Mouse (Mus musculus) naive thymus-derived CD4-positive, alpha-beta T cell, adult 2 months (primary cell): ENCODE measurements around the gene Islr.

Source experiments
- DNase-seq: peaks from one replicate; pipeline ENCODE4 v3.0.0-alpha.2; 2011; ENCODE audit warnings: low read depth

Islr gene

DNA sequence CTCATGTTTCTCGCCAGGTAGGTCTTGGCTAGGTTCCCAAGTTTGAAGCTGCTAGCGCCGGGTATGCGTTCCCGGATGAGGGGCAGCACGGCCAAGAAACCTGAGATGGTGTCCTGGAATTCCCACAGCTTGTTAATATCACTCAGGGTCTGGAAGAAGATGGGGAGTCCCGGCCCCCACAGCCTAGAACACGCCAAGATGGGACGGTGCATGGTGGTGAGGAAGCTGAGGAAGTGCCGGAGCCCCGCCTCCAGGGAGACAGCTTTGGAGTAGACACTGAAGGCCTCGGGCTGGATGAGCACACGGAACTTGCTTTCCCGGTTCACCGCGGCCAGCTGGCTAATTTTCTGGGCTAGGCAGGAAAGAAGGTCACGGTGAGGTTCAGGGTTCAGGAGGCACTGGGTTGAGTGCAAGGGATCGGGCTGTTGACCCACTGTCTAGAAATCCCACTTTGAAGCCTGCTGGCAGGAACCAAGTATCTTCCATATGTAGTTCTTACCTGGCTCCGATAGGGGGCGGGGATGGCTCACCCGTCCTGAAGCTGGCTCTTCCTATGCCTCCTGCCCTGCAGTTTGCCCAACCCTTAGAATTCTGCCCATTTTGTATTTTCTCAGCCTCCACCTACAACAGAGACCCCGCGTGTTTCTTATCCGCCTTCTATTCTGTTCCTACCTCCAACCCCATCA is 16.3 kb upstream of the Islr start:
- peak; percentile 62 for DNase-seq

DNA sequence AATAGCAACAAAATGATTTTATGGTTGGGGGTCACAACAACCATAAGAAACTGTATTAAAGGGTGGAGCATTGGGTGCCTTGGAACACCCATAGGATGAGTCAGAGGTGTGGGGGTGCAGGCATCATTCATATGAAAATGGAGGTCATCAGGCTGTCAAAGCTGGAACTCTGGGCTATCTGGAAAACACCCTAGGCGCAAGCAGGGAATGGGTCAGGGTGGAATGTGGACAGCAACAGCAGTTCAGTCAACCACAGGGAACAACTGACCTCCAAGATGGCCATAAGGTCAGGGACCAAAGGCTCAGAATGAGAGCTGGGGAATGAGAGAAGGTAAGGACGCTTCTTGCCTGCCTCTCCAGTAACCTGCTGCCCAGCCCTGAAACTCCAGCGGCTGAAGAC is 14.4 kb upstream of the Islr start:
- no peak for DNase-seq

DNA sequence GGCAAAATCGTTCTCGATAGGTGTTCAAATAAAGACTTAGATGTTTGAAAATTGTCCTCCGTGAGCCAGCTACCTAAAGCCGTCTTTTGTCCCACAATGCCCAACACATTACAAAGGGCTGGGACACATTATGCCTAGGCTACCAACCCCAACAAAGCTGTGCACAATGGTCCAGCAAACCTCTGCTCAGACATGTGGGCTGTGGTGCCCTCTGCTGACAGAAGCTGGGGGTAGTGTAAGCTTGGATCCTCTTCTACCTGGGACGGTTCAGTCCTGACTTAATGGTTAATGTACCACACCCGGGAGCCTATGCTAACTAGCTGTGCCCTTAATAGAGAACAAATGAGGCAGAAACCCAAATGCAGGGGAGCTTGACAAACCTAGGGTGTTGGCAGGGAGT is 12.3 kb upstream of the Islr start:
- DNase-seq: no peak

DNA sequence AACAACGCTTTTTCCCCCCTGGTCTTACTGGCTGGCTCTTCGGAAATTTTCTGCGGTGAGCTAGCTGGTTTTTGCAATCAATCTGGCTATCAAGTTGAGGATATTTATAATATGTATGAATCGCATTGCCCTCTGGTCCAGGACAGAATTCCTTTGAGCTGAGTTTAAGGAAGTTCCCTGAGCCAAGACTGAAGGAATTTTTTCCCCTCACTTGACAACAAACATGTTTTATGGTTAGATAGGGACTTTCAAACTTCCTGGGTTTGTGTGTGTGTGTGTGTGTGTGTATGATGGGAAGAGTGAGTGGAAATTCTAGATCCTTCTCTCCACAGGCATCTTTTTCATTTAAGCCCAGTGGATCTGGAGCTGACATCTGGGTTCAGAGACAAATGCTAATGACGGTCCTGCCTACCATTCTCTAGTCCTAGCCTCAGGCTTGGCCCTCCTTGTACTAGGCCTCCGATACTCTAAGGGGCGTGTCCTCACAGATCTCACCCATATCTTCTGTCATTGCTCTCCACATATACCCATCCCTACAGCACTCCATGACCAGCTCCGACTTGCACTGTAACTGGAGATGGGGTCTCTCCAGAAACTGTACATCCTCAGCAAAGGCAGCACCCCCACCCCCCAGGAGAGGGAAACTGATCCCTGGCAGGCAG is 10.5 kb upstream of the Islr start:
- DNase-seq: no peak

DNA sequence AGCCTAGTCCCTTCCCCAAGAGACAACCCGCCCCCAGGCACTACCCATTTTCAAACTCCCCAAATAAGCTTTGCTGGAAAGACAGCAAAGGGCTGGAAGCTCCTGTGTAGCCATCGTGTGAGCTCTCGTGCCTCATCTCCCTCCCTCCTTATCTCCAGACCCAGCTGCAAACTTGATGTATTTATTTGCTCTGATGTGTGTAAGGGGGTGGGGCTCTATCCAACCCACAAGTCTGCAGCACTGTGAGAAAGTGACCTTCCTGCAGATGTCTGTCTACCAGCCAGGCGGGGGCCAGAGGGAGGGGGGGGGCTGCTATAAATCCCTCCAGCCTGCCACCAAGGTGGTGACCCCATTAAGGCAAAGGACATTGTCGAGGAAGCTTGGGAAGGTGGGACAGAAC is 9.8 kb upstream of the Islr start:
- no peak for DNase-seq

DNA sequence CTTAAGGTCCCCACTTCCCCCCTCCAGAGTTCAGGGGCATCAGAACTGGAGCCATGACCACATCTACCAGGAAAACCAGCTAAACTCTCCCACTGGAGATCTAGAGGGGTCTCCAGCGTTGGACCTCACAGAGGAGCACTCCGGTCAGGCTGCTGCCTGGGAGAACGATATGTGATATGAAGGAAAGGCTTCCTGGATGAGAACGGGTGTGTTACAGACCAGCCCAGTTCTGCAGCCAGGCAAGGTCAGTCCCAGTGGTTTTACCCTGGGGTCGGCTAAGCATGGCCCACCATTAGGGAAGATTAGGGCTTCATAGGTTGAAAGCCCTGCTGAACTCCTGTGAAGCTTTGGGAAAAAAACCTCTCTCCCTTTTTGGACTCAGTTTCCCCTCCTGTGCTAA is 9.3 kb upstream of the Islr start:
- DNase-seq: no peak

DNA sequence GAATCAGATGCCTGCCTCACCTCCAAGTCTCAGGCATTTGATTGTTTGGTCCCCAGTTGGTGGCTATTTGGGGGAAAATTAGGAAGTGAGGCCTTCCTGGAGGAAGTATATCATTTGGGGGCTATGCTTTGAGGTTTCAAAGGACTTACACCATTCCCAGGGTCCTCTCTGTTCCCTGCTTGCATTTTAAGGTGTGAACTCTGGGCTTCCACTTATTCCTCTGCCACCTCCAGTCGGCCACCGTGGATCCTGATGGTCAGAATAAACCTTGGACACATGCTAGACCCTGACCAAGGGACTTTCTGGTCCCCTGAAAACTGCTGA is 6.2 kb upstream of the Islr start:
- no peak for DNase-seq

DNA sequence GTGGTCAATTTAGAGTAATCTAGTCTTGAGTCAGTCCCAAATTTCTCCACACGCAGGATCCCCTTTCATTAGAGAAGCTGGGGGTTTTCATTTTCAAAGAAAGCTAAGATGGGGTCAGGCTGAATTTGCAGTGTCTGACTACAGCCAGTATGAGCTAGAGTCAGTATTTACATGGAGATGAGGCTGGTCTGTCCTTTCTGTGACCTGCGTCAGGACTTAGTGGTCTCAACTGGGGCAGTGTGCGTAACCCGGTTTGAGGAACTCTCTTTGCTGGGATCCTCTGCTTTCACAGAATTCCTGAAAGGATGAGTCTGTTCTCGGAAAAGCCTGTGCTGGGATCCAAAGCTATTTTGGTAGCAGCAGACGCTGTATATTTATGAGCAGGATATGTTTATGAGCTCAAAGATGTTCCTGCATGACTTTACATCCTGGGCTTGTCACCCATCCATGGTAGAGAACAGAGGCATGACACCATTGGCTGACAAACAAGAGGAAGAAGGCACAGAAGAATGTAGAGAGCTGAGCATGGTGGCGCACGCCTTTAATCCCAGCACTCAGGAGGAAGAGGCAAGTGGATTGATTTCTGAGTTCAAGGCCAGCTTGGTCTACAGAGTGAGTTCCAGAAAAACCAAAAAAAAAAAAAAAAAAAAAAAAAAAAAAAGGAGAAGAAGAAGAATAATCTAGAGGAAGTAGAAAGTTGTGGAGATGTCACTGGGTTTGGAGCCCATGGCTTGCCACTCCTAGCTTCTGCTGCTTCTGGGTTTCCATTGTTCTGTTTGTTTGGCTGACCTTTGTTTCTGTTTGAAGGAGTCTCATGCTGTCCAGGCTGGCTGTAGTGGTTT is 5.6 kb upstream of the Islr start:
- no peak for DNase-seq

DNA sequence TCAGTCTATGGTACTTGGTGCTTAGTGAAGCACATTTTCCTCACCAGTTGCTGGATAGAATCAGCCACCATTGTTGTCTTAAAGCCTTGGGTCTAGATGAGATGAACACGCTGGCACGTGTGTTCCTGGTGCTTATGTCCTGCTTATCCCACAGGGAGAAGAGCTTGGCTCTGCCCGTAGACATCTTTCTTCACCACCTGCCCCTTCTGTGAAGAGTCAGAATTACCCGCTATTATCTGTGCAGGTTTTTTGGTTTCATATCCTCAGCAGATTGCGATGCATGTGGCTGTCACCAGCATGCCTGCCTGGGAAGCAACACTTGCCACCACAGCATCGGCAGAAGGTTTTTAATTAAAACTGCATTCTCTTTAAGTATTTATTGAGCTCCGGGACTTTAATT is 1.9 kb upstream of the Islr start:
- no peak for DNase-seq

DNA sequence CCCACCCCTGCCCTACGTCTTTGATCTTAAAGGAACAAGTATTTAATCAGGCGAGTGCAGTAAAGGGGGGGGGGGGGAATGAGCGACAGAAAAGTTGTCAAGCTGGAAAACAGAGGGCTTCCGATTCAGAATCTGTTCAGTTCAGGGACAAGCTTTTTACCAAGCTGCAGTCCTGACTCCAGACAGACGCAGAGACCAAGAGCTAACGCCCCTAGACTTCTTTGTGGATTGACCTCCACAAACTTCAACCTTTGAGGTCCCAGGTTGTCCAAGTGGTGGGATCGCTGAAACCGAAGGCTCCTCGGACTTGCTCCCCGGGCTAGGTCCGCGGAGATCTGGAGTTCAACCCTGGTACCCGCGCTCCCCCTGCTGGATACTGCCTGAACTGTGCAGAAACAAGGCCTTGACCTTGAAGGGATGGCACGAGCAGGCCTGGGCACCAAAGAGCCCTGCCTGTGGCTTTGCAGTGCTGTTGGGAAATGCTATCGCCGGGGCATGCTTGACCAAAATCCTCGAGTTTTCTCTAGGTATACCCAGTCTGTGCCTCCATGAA is 418 bp upstream of the Islr start:
- DNase-seq: peak; percentile 90

DNA sequence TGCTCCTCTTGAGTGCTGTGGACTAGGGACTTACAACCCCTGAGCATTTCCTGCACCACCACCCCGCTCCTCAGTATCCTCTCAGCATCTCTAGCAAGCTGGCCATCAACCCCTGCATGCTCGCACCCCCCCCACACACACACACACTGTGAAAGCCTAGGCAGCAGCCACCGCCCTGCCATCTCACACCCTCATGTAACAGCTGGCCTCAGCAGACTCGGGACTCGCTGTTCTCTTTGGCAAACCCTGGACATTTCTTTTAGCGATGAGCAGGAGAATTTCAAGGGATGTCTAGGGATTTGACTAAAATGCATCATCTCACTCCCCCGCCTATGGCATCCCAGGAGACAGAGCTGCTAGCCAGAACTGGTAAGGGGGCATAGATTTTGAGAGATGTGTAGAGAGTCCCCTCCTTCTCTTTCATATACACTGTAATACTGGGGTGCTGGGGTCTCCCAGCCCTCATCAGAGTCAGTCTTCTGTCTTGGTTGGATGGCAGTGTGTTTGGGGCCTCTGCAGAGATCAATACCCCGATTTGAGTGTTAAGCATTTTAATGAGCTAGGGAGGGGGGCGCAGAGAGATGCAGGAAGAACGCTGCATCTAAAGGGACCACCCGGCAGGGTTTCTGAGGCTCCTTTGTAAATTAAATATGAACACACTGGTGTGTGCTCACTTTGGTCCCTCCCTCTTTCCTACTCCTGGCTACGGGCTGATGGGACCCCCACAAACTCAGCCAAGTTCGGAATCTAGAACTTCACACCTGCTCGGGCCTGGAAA is 1.2 kb downstream of the Islr start:
- DNase-seq: no peak

DNA sequence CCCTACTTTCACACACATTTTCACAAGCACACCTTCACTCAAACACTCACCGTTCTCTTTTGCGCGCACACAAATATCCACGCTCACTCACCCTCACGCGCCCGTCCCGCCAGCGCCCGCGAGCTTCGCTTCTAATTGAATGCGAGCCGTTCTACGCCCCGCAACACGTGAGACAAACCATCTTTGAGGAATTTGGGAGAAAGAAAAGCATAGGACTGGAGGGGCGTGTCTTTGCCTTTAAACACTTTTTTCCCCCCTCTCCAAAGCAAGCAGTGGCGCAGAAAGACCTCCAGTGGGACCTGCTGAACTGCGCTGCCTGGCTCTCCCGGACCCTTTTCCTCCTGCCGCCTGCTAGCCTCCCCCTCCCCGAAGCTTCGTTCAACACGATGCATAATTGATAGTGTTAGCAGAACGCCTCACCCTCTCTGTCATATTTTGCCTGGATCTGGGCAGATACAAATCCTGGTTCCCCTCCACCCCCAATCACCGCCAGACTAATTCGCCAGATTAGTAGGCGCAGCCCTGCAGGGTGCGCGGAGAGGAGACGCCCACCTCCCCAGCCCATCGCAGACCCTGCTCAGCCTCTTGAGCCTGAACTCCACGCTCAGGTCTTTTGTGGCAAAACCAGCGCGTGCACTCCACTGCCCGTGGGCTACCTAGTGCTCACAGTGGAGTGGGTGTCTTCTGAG is 2.1 kb downstream of the Islr start:
- DNase-seq: no peak

DNA sequence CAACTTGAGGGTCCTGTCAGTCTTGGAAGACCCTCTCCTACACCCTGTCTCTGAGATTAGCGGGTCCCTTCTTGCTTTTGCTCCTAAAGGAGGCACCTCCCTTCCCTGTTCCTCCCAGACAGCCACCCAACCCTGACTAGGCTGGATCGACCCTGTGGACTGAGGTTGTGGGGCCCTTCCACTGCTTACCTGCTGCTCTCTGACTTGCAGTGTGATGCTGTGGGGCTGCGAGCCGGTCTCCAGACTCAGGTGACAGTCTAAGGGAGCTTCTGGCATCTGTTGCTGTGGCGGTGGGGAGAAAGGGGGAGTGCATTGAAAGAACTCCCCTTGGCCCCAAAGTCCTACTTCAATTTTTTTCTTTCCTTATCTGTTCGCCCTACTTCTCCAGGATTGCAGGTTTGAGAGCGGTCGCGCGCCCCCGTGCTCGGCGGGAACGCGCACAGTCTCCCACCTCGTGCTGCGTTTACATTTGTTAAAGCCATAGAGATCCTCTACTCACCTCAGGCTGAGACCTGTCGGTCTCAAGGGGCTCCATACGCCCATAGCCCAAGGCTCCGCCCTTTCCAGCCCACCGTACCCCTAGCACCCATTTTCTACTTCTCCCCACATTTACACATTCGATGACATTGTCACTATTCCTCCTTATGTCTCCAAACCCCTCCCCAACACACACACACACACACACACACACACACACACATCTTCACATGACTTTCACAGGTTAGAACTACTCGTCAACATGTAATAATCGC is 2.8 kb downstream of the Islr start:
- no peak for DNase-seq

DNA sequence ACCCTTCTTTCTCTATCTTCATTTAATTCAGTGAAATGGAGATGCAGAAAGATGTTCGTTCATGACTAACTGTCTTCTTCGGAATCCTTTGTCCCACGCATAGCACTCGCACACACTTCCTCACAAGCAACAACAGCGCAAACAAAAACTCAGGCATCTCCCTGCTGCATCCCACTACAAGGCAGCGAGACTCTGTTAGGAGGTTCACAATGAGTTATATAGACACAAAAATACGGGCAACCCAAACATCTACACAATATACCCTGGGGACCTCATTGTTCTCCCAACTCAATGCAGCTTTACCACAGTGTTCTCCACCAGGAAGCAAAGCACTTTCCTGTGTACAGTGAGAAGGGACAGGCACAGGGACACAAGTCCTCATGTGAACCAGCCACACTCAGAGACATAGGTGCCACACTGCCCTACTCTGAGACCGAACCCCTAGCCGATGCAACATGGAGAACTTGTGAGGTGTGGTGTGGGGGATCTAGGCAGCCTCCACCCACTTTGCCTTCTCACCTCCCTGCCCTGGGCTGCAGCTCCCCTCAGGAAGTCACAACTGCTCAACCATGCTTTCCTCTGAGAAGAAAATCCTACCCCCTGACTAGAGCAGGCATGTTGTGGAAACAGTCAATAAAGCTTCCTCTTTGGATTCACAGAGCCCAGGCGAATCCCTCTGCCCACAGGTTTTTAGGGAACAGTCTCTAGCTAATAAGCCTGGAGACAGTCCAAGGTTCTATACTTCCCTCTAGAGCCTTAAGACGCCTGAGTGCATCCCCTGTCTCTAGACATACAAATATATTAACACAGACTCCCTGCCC is 3.6 kb downstream of the Islr start:
- no peak for DNase-seq

DNA sequence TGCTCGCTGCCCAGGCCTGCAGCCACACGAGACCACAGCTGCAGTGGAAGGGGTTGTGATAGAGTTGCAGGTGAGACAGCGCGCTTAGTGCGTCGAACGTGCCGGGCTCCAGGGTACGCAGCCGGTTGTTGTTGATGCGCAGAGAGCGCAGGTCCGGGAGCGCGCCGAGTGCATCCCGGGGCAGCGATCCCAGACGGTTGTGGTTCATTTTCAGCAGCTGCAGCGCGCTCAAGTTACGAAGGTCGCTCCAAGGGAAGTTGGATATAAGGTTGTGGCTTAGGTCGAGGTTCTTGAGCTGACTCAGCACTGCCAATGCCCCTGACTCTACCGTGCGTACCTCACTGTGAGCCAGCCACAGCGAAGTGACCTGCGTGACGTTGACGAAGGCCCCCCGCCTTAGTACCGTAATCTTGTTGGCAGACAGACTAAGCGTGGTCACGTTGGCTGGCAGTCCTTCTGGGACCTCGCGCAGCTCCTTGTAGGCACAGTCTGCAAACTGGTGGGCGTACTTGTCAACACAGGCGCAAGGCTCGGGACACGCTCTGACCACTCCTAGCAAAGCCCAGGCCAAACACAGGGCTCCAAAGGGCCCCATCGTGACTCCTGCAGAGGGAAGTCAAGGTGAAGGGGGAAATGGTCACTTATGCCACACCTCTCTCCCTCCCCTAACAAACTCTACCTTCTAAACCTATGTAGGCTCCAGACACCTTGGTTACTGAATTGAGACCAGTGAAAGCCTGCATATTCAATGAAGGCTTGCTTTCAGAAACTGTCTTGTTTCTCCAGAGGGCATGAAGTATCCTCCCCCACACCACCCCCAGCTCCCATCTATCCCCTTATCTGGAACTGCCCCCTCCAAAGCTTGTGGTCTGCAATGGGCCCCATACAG is 4.5 kb downstream of the Islr start:
- DNase-seq: no peak

DNA sequence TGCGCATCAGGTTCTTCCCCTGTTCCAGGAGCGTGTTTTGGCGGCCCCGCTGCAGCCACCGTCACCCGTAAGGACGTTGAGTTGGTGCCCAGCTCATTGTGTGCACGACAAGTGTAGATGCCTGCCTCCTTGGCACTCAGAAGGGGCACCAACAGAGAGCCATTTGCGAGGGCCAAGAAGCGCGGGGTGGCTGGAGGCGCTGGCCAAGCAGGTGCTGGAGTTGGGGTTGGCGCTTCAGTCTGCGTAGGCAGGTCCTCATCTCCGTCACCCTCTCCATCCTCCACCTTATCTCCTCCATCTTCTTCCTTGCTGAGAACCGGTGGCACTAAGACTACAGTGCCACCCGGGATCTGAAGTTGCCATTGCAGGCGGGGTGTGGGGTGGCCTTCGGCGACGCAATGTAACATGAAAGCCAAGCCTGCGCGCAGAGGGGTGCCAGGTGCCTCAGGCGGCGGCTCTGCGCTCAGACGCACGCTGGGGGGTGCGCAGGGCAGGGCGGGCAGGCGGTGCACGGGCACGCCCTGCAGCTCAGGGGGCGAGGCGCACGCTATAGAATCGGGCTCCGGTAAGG is 5.2 kb downstream of the Islr start:
- DNase-seq: no peak

DNA sequence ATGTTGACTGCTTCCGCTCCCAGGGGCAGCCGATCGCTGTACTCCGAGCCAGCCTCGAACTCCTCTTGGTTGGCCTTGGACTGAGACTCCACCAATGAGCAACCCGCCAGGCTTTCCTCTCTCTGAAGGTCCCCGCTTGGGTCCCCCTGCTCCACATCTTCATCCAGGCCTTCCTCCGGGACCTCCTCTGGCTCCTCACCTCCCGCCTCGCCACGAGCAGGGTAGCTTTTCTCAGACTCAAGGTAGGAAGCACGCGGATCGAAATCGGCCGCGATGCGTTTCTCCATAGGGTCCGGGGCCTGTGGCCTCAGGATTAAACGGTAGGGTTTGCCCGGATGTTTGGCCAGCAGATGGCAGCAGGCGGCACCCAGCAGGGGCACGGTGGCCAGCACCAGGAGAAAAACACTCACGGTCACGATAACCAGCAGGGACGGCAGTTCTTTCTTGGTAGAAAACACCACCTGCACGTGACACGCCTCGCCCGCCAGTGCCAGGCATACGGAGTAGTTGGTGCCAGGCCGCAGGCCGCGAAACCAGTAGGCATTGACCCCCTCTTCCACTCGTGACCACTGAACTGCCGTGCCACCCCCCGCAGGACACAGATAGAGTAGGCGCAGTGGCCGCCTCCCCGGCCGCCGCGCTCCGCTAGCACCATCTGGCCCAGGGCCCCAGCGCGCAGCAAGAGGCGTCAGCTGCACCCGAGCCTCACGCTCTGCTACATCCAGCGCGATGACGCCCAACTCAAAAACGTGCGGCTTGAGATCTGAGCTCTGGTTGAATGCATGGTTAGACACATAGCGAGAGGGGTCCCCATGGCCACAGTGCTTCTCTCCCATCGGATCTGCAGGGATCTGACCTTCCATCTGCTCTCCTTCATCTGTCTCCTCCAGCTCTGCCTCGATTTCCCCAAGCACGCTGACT is 6.1 kb downstream of the Islr start:
- DNase-seq: peak; percentile 32
